Mouse (Mus musculus) liver, embryonic 11.5 days (tissue): ENCODE measurements around the gene Ralb. TPM values are rescaled to one million over a fixed set of nuclear protein-coding genes. Genes with fewer than 3 reads are reported as not detected.

Source experiments
- ATAC-seq: fragments of 200-750 bp; cut with Nextera tagmentation; replicated peaks from 2 replicates; pipeline ENCODE4 v1.8.0; 2017; ENCODE audit warnings: moderate number of reproducible peaks, mild to moderate bottlenecking, moderate TSS enrichment, moderate library complexity; ENCODE audit not compliant: low FRiP score
- DNase-seq: peaks from one replicate; pipeline ENCODE4 v3.0.0-alpha.2; 2017; ENCODE audit warnings: low spot score
- H3K27ac ChIP-seq: fragments of 300-500 bp; sonication (generic); 2 replicates; pipeline ENCODE4 v1.5.1; 2014; ENCODE audit warnings: mild to moderate bottlenecking, low read depth, low read length, control low read depth
- H3K27me3 ChIP-seq: fragments of 300-500 bp; sonication (generic); replicated peaks from 2 replicates; pipeline ENCODE4 v1.6.1; 2014; ENCODE audit warnings: low read length, mixed read lengths; ENCODE audit not compliant: control insufficient read depth, insufficient read depth
- H3K36me3 ChIP-seq: fragments of 300-500 bp; sonication (generic); 2 replicates; pipeline ENCODE4 v1.6.1; 2014; ENCODE audit warnings: mild to moderate bottlenecking, low read length, moderate library complexity, mixed read lengths; ENCODE audit not compliant: control insufficient read depth, insufficient read depth
- H3K4me1 ChIP-seq: fragments of 300-500 bp; sonication (generic); replicated peaks from 2 replicates; pipeline ENCODE4 v1.6.1; 2014; ENCODE audit warnings: low read length, mixed read lengths; ENCODE audit not compliant: control insufficient read depth, insufficient read depth
- H3K4me2 ChIP-seq: fragments of 300-500 bp; sonication (generic); 2 replicates; pipeline ENCODE4 v1.6.1; 2014; ENCODE audit warnings: mild to moderate bottlenecking, control low read depth, moderate library complexity
- H3K4me3 ChIP-seq: fragments of 300-500 bp; sonication (generic); 2 replicates; pipeline ENCODE4 v1.5.1; 2014; ENCODE audit warnings: low read depth, low read length, control low read depth
- H3K9ac ChIP-seq: fragments of 300-500 bp; sonication (generic); 2 replicates; pipeline ENCODE4 v1.6.1; 2014; ENCODE audit warnings: low read depth, low read length, control low read depth
- H3K9me3 ChIP-seq: fragments of 300-500 bp; sonication (generic); 2 replicates; pipeline ENCODE4 v1.6.1; 2016; ENCODE audit warnings: low read length, inconsistent platforms, mixed read lengths; ENCODE audit not compliant: control insufficient read depth
- WGBS: fragments of 180-500 bp; shearing (Covaris S2); extraction: QIAGEN DNeasy Blood & Tissue Kit; methylation state at CpG from one replicate; pipeline ENCODE4 v1.1.7; 2014; 5-methylcytosine and 5-hydroxymethylcytosine counted together
- polyA plus RNA-seq: library from polyadenylated mRNA; unstranded; fragments of >200 nt; fragmentation: Nextera tagmentation; extraction: Ambion mirVana; gene quantifications from 2 replicates; pipeline ENCODE4 v1.2.1, GENCODE M21; 2014

Gene Ralb
- polyA plus RNA-seq, 1 experiment from 2014 or later: 92.1 TPM

DNA sequence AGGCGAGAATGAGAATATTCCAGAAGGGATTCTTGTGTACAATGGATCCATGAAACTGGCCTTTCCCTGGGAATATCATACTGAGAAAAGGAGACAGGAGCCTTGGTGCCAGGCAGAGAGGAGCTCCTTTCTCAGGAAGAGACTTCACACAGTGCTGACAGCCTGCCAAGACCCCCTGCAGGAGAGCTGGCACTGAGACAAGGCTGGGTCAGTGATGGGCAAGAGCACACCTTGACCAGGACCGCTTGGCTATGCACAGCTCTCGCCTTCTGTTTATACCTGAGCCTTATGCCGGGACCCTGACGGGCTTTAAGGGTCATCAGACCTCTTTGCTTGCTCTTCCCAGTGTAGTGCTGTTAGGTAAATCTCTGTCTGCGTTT is 9.2 kb downstream of the Ralb start:
- DNase-seq: no peak
- ATAC-seq: no peak
- H3K9me3 ChIP-seq: no peaks in the 10 kb centered on the region
- peaks cover 22% of the 10 kb centered on the region for H3K4me1 ChIP-seq
- H3K4me2 ChIP-seq: no peak overlapping the region
- H3K36me3 ChIP-seq: no peaks in the 10 kb centered on the region
- no peak overlapping the region for H3K27ac ChIP-seq
- 88% methylated on average over 6 of the region's 6 CpGs for WGBS
- no peak overlapping the region for H3K9ac ChIP-seq
- no peaks in the 10 kb centered on the region for H3K27me3 ChIP-seq
- no peak overlapping the region for H3K4me3 ChIP-seq

DNA sequence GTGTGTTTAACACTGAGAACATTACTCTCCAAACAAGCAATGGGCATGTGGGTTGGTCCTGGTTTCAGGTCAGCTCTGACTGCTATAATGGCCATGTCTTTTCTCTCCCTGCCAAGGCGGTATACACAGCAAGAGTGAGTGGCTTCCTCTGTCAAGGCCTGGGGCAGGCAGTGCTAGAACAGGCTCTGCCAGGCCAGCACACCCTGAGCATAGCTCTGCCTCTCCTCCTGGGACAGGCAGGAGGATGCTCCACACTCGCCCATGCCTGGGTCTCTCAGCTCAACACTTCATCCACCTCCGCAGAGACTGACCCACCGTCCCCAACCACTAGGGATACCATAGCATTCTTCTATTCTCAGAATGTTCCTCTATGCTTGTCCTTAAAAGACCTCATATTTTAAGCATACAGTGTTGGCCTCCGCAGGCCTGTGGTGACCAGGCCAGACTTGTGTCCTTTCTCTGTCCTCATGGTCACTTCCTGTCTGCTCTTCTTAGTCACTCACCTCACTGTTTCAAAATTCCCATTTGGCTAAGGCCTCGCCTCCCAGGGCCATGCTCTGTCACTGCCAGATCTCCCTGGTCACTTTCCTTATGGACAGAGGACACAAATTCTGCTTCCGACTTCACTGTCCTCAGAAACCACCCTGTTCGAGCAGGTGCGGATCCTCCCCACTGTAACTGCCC is 9.7 kb downstream of the Ralb start:
- no peaks in the 10 kb centered on the region for H3K9me3 ChIP-seq
- ATAC-seq: no peak
- H3K9ac ChIP-seq: no peak overlapping the region
- H3K4me3 ChIP-seq: no peak overlapping the region
- WGBS: 87% methylated on average over 9 of the region's 9 CpGs
- H3K4me1 ChIP-seq: peaks cover 22% of the 10 kb centered on the region
- H3K4me2 ChIP-seq: no peak overlapping the region
- no peak for DNase-seq
- H3K27ac ChIP-seq: no peak overlapping the region
- no peaks in the 10 kb centered on the region for H3K36me3 ChIP-seq
- H3K27me3 ChIP-seq: no peaks in the 10 kb centered on the region

DNA sequence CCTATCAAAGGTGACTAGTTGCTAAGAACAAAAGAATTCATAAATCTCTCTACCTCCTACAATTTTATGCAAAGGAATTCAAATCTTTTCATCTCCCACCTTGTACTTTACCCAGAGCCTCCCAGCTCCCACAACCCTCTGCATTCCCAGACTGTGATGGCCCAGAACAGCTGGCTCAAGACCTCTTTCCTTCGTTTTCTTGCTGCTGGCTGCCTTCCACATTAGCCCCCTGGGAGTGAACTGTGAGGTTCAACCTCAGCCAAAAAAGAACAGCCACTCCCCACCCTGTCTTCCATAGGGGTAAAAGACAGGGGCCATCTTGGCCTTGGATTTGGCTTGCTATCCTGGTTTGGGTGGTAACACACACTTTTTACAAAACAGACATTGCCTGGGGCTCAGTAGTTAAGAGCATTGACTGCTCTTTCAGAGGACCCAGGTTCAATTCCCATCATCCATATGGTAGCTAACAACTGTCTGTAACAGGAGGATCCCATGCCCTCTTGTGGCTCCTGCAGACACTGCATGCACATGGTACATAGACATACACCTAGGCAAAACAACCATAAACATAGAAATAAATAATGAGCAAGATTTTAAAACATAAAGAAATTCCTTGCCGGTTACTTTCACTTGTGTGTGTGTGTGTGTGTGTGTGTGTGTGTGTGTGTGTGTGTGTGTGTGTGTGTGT is 10.4 kb downstream of the Ralb start:
- H3K27ac ChIP-seq: no peak overlapping the region
- H3K36me3 ChIP-seq: no peaks in the 10 kb centered on the region
- 88% methylated on average over 2 of the region's 2 CpGs for WGBS
- H3K4me2 ChIP-seq: no peak overlapping the region
- H3K4me3 ChIP-seq: no peak overlapping the region
- no peak overlapping the region for H3K9ac ChIP-seq
- H3K4me1 ChIP-seq: peaks cover 18% of the 10 kb centered on the region
- ATAC-seq (no peak), DNase-seq (no peak)
- H3K27me3 ChIP-seq: no peaks in the 10 kb centered on the region
- no peaks in the 10 kb centered on the region for H3K9me3 ChIP-seq

DNA sequence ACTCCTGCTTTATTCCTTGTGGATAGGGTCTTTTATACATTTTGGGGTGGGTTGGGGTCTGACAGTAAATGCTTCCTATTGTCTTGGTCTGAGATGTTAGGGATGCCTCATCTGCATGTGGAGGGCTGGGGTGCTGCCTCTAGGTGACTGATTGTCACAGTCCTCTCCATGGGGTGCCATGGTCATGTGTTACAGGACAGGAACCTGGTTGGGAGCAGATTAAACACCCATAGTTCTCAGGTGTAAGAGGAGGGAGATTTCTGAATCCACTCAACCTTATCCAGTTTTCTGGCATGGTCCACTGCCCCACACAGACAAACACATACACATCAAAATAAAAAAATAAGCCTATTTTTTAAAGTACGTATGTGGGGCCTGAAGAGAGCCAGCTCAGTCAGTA is 12.1 kb downstream of the Ralb start:
- ATAC-seq: no peak
- no peak overlapping the region for H3K9ac ChIP-seq

DNA sequence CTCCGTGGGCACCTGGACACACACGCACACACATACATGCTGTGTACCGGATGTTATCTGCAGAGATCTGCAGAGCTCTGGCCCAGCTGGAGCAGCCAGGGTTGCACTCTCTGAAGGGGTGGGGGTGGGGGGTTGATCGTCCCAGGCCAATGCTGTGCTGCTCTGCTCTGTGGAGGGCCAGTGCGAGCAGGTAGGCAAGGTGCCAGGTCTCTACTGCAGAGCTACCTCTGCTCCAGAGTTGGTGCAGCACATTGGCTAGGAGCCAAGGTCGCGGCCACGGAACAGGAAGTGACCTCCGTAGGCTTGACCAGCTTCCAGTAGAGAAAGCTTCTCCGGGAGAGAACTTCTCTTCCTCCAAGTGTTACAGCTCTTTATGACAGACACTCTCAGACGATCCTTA is 12.5 kb downstream of the Ralb start:
- H3K27me3 ChIP-seq: no peaks in the 10 kb centered on the region
- H3K9ac ChIP-seq: no peak overlapping the region
- DNase-seq (no peak), ATAC-seq (peak; percentile 34; the same call in 1 of the 2 replicates)
- H3K4me3 ChIP-seq: no peak overlapping the region
- peaks cover 11% of the 10 kb centered on the region for H3K4me1 ChIP-seq
- no peaks in the 10 kb centered on the region for H3K36me3 ChIP-seq
- H3K27ac ChIP-seq: no peak overlapping the region
- H3K9me3 ChIP-seq: no peaks in the 10 kb centered on the region
- 28% methylated on average over 11 of the region's 11 CpGs for WGBS
- H3K4me2 ChIP-seq: peak overlapping the region; percentile 1; the same call in 1 of the 2 replicates

More for the DNA sequence above, 12.1 kb downstream of the Ralb start:
- Histone ChIP-seq H3K36me3 (no peaks in the 10 kb centered on the region), H3K4me3 (no peak overlapping the region), H3K27me3 (no peaks in the 10 kb centered on the region), H3K9me3 (no peaks in the 10 kb centered on the region), H3K4me1 (peaks cover 11% of the 10 kb centered on the region), H3K27ac (no peak overlapping the region), H3K4me2 (peak overlapping the region; percentile 1; the same call in 1 of the 2 replicates)
- DNase-seq: no peak
- 86% methylated on average over 1 of the region's 1 CpGs for WGBS

DNA sequence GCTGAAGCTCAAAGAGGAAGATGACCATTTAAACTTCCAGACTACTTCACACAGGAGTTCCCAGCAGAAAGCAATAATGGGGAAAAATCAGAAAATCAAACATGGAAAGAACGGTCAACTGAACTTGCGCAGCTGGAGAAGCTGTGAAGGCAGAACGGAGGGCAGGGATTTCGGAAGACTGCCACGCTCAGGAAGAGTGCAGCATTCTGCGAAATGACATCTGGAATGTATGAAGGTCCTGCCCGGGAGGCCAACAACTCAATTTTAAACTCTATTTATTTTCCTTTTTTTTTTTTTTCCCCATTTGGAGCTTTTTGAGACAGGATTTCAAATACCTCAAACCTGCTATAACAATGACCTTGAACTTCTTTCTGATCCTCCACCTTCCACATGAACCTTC is 13.8 kb downstream of the Ralb start:
- DNase-seq: no peak
- H3K36me3 ChIP-seq: no peaks in the 10 kb centered on the region
- H3K4me3 ChIP-seq: no peak overlapping the region
- H3K9ac ChIP-seq: no peak overlapping the region
- H3K4me2 ChIP-seq: no peak overlapping the region
- WGBS: 84% methylated on average over 7 of the region's 7 CpGs
- no peaks in the 10 kb centered on the region for H3K27me3 ChIP-seq
- ATAC-seq: no peak
- no peaks in the 10 kb centered on the region for H3K9me3 ChIP-seq
- H3K4me1 ChIP-seq: peaks cover 11% of the 10 kb centered on the region
- H3K27ac ChIP-seq: no peak overlapping the region

DNA sequence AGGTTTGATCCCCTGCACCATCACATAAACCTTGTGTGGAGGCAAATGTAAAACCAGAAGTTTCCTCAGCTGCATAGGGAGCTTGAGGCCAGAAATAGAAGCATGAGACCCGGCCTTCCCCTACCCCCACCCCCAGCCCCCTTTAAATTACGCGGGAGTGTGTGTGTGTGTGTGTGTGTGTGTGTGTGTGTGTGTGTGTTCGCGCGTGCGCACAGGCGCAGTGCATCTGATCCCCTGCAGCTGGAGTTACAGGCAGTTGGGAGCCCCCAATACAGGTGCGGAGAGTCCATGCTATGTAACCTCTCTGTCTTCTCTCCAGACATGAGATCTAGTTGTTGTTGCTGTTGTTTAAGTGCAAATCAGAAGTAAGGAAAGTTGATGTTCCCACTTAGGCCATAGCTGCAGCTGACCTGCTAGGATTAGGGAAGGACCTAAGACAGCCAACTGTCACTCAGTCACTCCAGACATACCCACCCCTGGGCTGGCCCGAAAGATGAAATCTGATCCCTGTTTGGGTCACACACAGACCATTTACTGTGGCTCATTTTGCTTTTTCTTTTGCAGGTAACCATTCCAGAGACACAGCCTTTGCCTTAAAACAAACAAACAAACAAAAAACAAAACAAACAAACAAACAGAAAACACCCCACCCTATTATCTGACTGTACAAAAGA is 16.5 kb downstream of the Ralb start:
- no peak overlapping the region for H3K27ac ChIP-seq
- H3K9ac ChIP-seq: no peak overlapping the region
- H3K9me3 ChIP-seq: no peaks in the 10 kb centered on the region
- H3K4me3 ChIP-seq: no peak overlapping the region
- H3K4me1 ChIP-seq: peaks cover 11% of the 10 kb centered on the region
- H3K27me3 ChIP-seq: no peaks in the 10 kb centered on the region
- DNase-seq: no peak
- H3K4me2 ChIP-seq: no peak overlapping the region
- no peaks in the 10 kb centered on the region for H3K36me3 ChIP-seq
- no peak for ATAC-seq
- WGBS: 67% methylated on average over 10 of the region's 10 CpGs

DNA sequence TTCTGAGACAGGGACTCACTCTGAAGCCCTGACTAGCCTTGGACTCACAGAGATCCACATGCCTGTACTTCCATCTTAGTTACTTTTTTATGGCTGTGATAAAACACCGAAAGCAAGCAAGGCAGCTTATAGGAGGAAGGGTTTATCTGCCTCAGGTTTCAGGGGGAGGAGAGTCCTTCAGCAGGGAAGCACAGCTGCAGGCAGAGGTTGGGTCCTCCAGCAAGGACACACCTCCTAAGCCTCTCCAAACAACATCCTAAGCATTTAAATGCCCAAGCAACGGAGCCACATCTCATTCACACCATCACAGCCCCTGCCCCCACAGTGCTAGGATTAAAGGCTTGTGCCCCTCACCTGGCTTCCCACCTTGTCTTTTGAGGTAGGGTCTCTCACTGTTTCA is 18.8 kb downstream of the Ralb start:
- Histone ChIP-seq H3K27ac (no peak overlapping the region), H3K9ac (no peak overlapping the region), H3K4me2 (no peak overlapping the region), H3K9me3 (no peaks in the 10 kb centered on the region), H3K36me3 (peaks cover 4% of the 10 kb centered on the region), H3K27me3 (no peaks in the 10 kb centered on the region), H3K4me3 (no peak overlapping the region), H3K4me1 (no peaks in the 10 kb centered on the region; the same call in 1 of the 2 replicates)
- no peak for ATAC-seq
- no peak for DNase-seq
- 42% methylated on average over 2 of the region's 2 CpGs for WGBS
